Mouse (Mus musculus): ENCODE measurements around the gene Fam161a. TPM values are rescaled to one million over a fixed set of nuclear protein-coding genes. Genes with fewer than 3 reads are reported as not detected.

The Fam161a gene
- polyA plus RNA-seq, 1 experiment: 0.41 TPM

DNA sequence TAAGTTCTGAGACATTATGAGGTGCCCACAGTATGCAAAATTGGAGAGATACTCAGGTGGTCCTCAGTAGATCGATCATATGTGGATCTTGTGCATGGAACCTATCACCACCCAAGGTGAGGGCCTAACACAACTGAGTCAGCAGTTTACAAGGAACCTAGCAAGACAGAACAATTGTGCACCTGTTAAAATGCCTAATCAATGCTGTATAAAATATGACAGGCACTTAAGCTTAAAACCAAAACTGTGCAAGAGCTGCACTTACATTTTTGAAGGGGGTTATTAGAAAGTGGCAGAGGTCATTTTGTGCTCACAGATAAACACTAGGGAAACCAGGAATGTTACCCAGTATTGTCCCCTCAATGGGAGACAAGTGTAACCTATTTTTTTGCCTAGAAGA lies 2.1 kb upstream of the Fam161a start:
- WGBS: 88% methylated on average over 1 of the region's 1 CpGs
- peaks cover 2% of the 10 kb centered on the region; the same call in 1 of the 2 replicates for H3K4me1 ChIP-seq (ENCODE audit: control insufficient read depth, insufficient read depth, insufficient read length)
- TF ChIP-seq CTCF (IDR thresholded peaks at IDR 0.05; ENCODE audit: extremely low read depth, insufficient read depth, insufficient read length, insufficient replicate concordance): no peak
- no peak for TF ChIP-seq POLR2A (IDR thresholded peaks at IDR 0.05; ENCODE audit: low read depth, low read length)
- no peak overlapping the region for H3K27ac ChIP-seq (ENCODE audit: insufficient read depth, low read length)
- H3K27me3 ChIP-seq (ENCODE audit: control insufficient read depth, insufficient read depth, low read length): no peaks in the 10 kb centered on the region
- peaks cover 25% of the 10 kb centered on the region for H3K36me3 ChIP-seq (ENCODE audit: control insufficient read depth, insufficient read depth, low read length)
- no peak for DNase-seq (ENCODE audit: low read depth in 1 of 2, low spot score in 2 of 2)
- no peak overlapping the region for H3K4me3 ChIP-seq (ENCODE audit: extremely low read depth, insufficient read depth, insufficient read length)

DNA sequence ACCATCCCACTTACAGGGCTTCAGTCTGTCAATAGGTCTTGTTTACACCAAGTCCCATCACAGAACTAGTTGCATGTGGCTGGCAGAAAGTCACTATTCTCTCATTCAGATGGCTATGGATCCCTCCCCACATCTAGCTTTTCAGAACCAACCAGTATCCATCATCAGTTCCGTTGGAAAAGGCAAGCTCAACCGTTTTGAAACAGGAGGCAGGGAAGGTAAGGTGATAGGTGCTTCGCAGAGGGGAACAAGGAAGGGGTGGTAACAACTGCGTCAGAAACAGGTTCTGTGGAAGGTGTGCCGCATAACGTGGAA lies 208 bp upstream of the Fam161a start:
- Histone ChIP-seq H3K27ac (ENCODE audit: insufficient read depth, low read length) (peak overlapping the region; percentile 68), H3K36me3 (ENCODE audit: control insufficient read depth, insufficient read depth, low read length) (peaks cover 15% of the 10 kb centered on the region), H3K4me3 (ENCODE audit: extremely low read depth, insufficient read depth, insufficient read length) (peak overlapping the region; percentile 50; the same call in 1 of the 2 replicates), H3K27me3 (ENCODE audit: control insufficient read depth, insufficient read depth, low read length) (no peaks in the 10 kb centered on the region), H3K4me1 (ENCODE audit: control insufficient read depth, insufficient read depth, insufficient read length) (peaks cover 2% of the 10 kb centered on the region; the same call in 1 of the 2 replicates)
- TF ChIP-seq CTCF (IDR thresholded peaks at IDR 0.05; ENCODE audit: extremely low read depth, insufficient read depth, insufficient read length, insufficient replicate concordance) (no peak), POLR2A (IDR thresholded peaks at IDR 0.05; ENCODE audit: low read depth, low read length) (no peak)
- 8% methylated on average over 6 of the region's 6 CpGs for WGBS
- no peak for DNase-seq (ENCODE audit: low read depth in 1 of 2, low spot score in 2 of 2)

DNA sequence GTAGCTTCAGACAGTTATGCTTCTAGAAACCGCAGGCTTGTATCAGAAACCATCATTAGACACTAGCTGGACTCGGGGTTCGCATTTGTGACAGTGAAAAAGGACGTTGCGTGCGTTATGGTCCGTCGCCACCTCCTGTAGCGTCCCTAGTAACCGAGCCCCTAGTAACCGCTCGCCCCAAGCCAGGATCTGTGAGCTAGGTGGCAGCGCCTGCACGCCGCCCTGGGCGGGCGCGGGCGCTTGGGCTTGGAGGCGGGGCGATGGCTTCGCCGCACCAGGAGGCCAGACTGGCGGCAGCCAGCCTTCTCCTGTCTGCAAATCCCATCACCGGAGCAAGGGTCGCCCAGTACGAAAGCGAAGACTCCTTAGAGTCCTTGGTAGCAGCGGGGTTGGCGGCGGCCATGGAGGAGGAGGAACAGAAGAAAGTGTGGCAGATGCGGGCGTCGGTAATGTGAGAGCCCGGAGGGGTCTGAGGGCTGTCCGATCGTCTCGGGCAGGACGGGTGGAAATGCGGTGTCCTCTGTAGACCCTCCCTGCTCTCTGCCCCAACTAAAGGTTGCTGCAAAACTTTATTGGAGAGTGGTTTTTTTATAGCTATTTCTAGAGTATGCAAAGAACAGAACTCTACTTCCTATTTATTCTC lies 971 bp downstream of the Fam161a start:
- DNase-seq (ENCODE audit: low read depth in 1 of 2, low spot score in 2 of 2): peak; percentile 59 to 74
- WGBS: under 1% methylated on average over 40 of the region's 40 CpGs
- Histone ChIP-seq H3K4me3 (ENCODE audit: extremely low read depth, insufficient read depth, insufficient read length) (peak overlapping the region; percentile 81), H3K27me3 (ENCODE audit: control insufficient read depth, insufficient read depth, low read length) (no peaks in the 10 kb centered on the region), H3K4me1 (ENCODE audit: control insufficient read depth, insufficient read depth, insufficient read length) (peaks cover 2% of the 10 kb centered on the region; the same call in 1 of the 2 replicates), H3K27ac (ENCODE audit: insufficient read depth, low read length) (peak overlapping the region; percentile 77), H3K36me3 (ENCODE audit: control insufficient read depth, insufficient read depth, low read length) (peaks cover 8% of the 10 kb centered on the region)
- TF ChIP-seq CTCF (IDR thresholded peaks at IDR 0.05; ENCODE audit: extremely low read depth, insufficient read depth, insufficient read length, insufficient replicate concordance) (no peak), POLR2A (IDR thresholded peaks at IDR 0.05; ENCODE audit: low read depth, low read length) (no peak; the same call in 1 of the 2 replicates)

DNA sequence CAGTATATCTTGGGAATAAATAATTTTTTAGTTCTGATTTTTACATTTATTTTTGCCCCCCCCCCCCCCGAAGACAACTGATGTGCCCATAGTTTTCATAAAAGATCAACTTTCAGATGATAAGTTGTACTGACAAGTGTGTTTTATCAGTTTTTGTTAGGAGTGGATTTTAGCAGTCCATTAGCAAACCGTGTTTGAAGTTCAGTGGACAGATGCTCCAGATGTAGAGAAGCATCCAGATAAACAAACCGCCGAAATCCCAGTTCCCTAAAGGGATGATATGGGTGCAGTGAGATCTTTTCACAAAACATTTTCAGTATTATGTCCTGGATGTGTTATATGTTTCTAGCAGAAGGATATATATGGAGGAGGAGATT lies 1.5 kb downstream of the Fam161a start:
- Histone ChIP-seq H3K4me3 (ENCODE audit: extremely low read depth, insufficient read depth, insufficient read length) (peak overlapping the region; percentile 81; the same call in 1 of the 2 replicates), H3K27ac (ENCODE audit: insufficient read depth, low read length) (no peak overlapping the region)

DNA sequence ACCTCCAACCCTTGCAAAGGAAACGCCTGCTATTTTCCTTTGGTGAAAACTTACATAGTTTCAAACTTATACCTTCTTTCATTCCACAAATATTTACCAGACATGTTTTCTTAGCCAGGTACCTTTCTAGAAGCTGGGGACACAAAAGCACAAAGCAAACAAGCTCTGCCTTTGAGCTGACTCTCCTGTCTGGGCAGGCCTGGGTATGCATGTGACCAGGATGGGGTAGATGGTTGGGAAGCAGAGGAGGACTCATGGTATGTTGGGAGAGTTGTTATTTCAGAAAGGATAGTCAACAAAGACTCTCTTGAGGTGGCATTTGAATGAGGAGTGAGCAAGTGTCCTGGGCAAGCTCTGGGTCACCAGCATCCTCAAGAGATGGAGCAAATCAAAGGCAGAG lies 5.8 kb downstream of the Fam161a start:
- no peak overlapping the region for H3K27ac ChIP-seq (ENCODE audit: insufficient read depth, low read length)
- TF ChIP-seq CTCF (IDR thresholded peaks at IDR 0.05; ENCODE audit: extremely low read depth, insufficient read depth, insufficient read length, insufficient replicate concordance) (no peak), POLR2A (IDR thresholded peaks at IDR 0.05; ENCODE audit: low read depth, low read length) (no peak)
- DNase-seq (ENCODE audit: low read depth in 1 of 2, low spot score in 2 of 2): no peak
- 87% methylated on average over 1 of the region's 1 CpGs for WGBS
- H3K27me3 ChIP-seq (ENCODE audit: control insufficient read depth, insufficient read depth, low read length): no peaks in the 10 kb centered on the region
- H3K36me3 ChIP-seq (ENCODE audit: control insufficient read depth, insufficient read depth, low read length): no peaks in the 10 kb centered on the region
- H3K4me3 ChIP-seq (ENCODE audit: extremely low read depth, insufficient read depth, insufficient read length): no peak overlapping the region
- peaks cover 2% of the 10 kb centered on the region; the same call in 1 of the 2 replicates for H3K4me1 ChIP-seq (ENCODE audit: control insufficient read depth, insufficient read depth, insufficient read length)

More for the DNA sequence above, 1.5 kb downstream of the Fam161a start:
- Histone ChIP-seq H3K36me3 (ENCODE audit: control insufficient read depth, insufficient read depth, low read length) (peaks cover 4% of the 10 kb centered on the region), H3K27me3 (ENCODE audit: control insufficient read depth, insufficient read depth, low read length) (no peaks in the 10 kb centered on the region), H3K4me1 (ENCODE audit: control insufficient read depth, insufficient read depth, insufficient read length) (peaks cover 2% of the 10 kb centered on the region; the same call in 1 of the 2 replicates)
- TF ChIP-seq POLR2A (IDR thresholded peaks at IDR 0.05; ENCODE audit: low read depth, low read length) (no peak), CTCF (IDR thresholded peaks at IDR 0.05; ENCODE audit: extremely low read depth, insufficient read depth, insufficient read length, insufficient replicate concordance) (no peak)
- DNase-seq (ENCODE audit: low read depth in 1 of 2, low spot score in 2 of 2): no peak
- 39% methylated on average over 4 of the region's 4 CpGs for WGBS

DNA sequence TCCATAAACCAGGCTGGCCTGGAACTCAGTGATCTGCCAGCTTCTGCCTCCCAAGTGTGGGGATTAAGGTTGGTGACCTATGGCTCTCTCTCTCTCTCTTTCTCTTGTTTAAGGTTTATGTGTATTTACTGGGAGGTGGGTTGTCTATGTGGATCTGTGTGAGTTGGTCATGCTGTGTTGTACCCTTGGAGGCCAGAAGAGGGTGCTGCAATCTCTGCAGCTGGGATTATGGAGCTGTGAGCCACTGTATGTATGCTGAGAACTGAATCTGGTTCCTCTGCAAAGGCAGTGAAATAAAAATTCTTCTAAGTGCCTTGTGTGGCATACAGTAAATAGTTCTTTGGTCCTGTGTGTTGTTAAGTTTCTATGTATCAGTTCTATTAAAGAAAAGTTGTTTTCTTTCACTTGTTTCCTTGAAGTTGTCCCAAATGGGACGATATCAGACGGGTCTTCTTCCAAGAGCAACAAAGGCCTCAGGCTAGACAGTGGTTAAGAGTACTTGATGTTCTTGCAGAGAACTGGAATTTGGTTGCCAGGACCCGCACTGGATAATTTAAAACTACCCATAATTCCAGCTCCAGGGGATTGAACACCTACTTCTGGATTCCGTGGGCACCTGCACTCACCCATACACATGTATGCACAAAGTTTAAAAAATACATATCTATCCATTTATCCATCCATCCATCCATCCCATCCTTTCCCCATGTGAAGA lies 6.4 kb downstream of the Fam161a start:
- peaks cover 2% of the 10 kb centered on the region; the same call in 1 of the 2 replicates for H3K4me1 ChIP-seq (ENCODE audit: control insufficient read depth, insufficient read depth, insufficient read length)
- TF ChIP-seq CTCF (IDR thresholded peaks at IDR 0.05; ENCODE audit: extremely low read depth, insufficient read depth, insufficient read length, insufficient replicate concordance) (peak; percentile 23; the same call in 1 of the 2 replicates), POLR2A (IDR thresholded peaks at IDR 0.05; ENCODE audit: low read depth, low read length) (no peak)
- no peaks in the 10 kb centered on the region for H3K27me3 ChIP-seq (ENCODE audit: control insufficient read depth, insufficient read depth, low read length)
- no peaks in the 10 kb centered on the region for H3K36me3 ChIP-seq (ENCODE audit: control insufficient read depth, insufficient read depth, low read length)
- no peak overlapping the region for H3K4me3 ChIP-seq (ENCODE audit: extremely low read depth, insufficient read depth, insufficient read length)
- DNase-seq (ENCODE audit: low read depth in 1 of 2, low spot score in 2 of 2): no peak
- no peak overlapping the region for H3K27ac ChIP-seq (ENCODE audit: insufficient read depth, low read length)
- WGBS: 97% methylated on average over 4 of the region's 4 CpGs

DNA sequence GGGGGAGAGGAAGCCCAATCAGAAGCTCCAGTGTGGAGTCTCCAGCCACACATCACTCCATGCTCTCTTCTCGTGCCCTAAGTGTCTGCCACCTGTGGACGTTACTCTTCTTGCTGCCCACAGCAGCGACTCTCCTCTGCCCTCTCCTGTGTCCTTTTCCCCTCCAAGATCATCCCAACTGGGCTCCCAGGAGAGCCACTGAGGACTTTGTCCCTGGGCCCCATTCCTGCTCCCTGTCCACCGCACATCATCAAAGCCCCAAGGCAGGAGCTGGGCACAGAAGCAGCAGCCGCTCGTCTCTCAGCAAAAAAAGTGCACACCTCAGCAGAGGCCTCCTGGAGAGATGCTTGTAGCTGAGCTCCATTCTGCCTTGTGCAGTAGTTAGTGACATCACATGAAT lies 7.7 kb downstream of the Fam161a start:
- no peak for TF ChIP-seq POLR2A (IDR thresholded peaks at IDR 0.05; ENCODE audit: low read depth, low read length)
- TF ChIP-seq CTCF (IDR thresholded peaks at IDR 0.05; ENCODE audit: extremely low read depth, insufficient read depth, insufficient read length, insufficient replicate concordance): no peak
- Histone ChIP-seq H3K36me3 (ENCODE audit: control insufficient read depth, insufficient read depth, low read length) (no peaks in the 10 kb centered on the region), H3K4me1 (ENCODE audit: control insufficient read depth, insufficient read depth, insufficient read length) (no peaks in the 10 kb centered on the region), H3K27me3 (ENCODE audit: control insufficient read depth, insufficient read depth, low read length) (no peaks in the 10 kb centered on the region), H3K4me3 (ENCODE audit: extremely low read depth, insufficient read depth, insufficient read length) (no peak overlapping the region), H3K27ac (ENCODE audit: insufficient read depth, low read length) (no peak overlapping the region)
- no peak for DNase-seq (ENCODE audit: low read depth in 1 of 2, low spot score in 2 of 2)
- WGBS: 86% methylated on average over 6 of the region's 6 CpGs

All from spleen, adult 2 months (tissue).